Mouse (Mus musculus) kidney, postnatal 10 days (tissue): Measurements from ENCODE around the gene Abcb8.
"Not testable (repeated sequence)": the region's sequence is repeated elsewhere in the genome, so short reads cannot be mapped to it uniquely, and the experiment has no call there.

Experiments used
- DNase-seq: peaks from one replicate; pipeline ENCODE4 v3.0.0; 2021; ENCODE audit warnings: mixed read lengths

The Abcb8 gene

DNA sequence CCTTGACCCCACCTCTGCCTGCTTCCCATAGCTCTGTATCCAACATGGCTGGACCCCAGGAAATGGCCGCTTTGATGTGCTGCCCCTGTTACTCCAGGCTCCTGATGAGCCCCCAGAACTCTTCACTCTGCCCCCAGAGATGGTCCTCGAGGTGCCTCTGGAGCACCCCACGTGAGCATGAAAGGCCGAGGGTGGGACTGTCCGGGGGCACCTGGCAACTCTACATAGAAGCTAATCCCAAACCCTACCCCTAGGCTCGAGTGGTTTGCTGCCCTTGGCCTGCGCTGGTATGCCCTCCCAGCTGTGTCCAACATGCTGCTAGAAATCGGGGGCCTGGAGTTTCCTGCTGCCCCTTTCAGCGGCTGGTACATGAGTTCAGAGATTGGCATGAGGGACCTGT, 23.7 kb upstream of the Abcb8 start:
- no peak for DNase-seq

DNA sequence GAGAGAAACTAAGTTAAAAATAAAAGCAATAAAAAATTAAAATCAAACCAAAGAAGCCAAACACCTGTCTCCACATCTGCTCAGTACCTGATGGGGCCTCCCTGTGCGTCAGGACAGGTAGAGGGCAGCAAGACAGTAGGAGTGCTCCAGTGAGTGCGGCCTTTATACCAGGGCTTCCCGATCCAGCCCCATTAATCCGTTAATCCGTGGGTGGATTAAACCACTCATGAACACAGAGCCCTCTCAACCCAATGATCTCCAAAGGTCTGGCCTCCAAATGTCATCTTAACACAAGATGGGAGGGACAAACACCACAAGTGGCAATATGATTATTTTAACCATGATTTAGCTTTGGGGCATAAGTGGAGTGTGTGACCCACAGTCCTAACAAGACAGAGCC, 19.7 kb upstream of the Abcb8 start:
- DNase-seq, result no peak

DNA sequence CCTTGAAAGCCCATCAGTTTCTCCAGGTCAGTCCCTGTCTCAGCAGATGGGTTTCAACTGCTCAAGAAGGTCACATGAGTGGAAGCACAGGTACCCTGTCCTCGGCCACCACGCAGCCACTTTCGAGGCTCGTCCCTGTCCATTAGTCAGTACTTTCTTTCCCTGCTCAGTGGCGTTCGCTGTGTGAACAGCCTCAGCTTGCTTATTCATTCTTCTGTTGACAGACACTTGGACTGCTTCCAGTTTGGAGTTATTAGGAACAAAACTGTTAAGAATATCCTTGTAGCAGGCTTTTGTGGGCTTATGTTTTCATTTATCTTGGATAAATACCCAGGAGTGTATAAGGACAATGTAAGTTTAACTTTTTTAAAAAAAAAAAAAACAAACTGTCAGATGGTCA, 19.2 kb upstream of the Abcb8 start:
- no peak for DNase-seq

DNA sequence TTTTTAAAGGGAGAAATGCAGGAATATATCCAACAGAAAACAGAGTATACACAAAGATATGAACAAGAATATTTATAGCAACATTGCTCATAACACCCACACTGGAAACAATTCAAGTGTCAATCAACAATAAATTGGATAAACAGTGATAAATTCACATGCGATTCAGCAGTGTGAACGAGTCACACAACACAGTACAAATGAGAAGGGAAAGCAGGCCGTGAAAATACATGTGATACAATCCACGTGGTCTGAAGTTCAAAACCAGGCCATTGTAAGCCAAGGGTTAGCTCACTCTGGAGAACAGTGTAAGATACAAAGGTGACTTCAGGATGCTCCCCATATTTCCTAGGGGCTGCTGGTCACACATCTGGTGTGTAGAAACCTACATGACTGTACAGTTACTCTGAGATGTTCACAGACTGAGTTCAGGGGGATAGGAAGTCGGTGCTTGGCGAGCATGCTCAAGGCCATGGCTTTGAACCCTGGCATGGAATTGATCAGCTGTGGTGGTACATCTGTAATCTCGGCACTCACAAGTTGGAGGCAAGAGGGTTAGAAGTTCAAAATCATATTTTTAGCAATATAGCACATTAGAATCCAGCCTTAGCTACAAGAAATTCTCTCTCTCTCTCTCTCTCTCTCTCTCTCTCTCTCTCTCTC, 18.7 kb upstream of the Abcb8 start:
- no peak for DNase-seq

DNA sequence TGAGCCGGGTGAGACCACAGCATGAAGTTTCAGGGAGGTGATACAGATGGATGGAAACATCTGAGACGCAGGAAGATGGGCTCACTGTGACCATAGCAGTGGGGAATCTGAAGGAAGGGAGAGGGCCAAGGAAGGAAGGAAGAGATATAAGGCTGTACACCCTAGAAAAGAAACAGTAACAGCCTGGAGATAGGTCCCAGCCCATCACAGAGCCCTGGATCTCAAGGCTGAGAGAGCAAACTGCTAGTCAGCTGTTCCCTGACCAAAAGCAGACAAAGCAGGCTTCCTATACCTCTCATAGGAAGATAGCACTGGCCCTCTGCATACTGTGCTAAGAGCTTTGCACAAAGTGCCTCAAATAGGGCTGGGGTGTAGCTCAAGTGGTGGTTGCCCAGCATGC, 14.8 kb upstream of the Abcb8 start:
- DNase-seq, result no peak

DNA sequence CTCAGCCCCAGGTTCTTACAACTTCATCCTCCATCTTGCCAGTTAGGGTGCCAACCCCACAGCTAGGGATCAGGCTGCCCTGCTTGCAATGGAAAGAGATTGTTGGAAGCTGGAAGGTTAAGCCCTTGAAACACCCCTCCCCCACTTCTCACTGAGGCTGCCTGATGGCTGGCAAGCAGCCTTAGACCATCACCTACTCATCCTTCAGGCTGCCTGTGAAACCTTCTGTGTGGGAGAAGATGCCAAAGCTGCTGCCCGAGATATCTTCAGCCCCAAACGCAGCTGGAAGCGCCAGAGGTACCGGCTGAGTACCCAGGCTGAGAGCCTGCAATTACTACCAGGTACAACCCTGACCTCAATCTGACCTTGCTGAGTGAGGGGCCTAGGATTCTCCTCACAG, 14.0 kb upstream of the Abcb8 start:
- no peak for DNase-seq

DNA sequence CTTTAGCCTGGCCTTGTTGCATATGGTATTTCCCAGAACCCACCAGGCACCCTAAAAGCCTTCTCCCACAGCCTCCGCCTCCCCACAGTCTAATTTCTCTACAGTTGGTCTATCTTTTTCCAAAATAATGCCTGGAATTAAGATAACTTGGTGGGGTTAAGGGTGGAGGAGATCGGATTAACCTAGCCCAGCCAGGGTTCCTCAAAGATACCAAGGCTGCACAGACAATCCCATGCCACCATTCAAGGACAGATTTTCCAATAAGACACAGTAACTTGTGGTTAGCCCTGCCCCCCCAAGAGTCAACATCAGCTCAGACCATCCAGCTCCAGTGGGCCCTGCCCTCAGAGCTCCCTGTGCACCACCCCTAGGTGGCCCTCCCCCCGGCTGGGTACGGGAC, 13.0 kb upstream of the Abcb8 start:
- no peak for DNase-seq

DNA sequence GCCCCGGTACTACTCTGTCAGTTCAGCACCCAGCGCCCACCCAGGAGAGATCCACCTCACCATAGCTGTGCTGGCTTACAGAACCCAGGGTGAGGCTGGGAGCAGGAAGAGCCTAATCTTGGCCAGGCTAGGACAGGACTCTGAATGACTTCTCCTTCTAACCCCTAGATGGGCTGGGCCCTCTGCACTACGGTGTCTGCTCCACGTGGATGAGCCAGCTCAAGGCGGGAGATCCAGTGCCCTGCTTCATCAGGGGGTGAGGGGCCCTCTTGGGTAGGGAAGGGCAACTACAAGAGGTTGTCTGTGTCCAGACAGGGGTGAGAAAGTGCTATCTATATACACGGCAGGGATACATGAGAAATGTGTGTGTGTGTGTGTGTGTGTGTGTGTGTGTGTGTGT, 12.0 kb upstream of the Abcb8 start:
- DNase-seq, result no peak

DNA sequence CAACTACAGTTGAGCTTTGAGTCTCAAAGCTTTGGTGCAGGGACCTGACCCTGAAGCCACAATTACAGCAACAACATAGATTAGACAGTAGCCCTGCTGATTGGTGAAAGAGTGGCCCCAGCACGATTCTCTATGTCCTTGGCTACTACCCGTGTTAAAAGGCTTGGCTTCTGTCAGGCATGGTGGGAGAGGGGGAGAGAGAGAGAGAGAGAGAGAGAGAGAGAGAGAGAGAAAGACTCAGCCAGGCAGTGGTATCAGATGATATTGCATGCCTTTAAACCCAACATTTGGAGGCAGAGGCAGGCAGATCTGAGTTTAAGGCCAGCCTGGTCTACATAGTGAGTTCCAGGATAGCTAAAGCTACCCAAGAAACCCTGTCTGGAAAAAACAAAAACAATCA, 11.5 kb upstream of the Abcb8 start:
- DNase-seq, result no peak

DNA sequence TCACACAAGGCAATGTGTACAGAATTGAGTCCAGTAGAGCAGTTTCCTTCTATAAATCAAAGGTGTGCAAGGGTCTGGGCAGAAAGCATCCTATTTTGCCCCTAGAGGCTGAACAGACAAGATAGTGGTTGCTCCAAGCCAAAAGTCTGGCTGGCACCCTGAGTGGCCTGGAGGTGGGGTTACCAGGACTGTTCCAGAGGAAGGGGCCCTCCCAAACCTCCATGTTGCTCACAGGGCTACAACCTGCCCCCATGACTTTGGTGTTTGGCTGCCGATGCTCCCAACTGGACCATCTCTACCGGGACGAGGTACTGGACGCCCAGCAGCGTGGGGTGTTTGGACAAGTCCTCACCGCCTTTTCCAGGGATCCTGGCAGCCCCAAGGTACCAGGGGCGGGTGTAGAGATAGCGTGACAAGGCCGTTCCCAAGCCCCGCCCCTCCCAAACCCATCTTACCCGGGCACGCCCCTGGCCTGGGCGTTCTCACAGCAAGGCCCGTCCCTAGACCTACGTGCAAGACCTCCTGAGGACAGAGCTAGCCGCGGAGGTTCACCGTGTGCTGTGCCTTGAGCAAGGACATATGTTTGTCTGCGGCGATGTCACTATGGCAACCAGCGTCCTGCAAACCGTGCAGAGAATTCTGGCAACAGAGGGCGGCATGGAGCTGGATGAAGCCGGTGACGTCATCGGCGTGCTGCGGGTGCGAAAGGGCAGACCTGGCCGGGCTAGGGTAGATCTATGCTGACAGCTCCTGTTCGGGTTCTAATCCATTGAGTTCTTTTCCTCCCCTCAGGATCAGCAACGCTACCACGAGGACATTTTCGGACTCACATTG, 10.2 kb upstream of the Abcb8 start:
- peak; percentile 93 for DNase-seq

DNA sequence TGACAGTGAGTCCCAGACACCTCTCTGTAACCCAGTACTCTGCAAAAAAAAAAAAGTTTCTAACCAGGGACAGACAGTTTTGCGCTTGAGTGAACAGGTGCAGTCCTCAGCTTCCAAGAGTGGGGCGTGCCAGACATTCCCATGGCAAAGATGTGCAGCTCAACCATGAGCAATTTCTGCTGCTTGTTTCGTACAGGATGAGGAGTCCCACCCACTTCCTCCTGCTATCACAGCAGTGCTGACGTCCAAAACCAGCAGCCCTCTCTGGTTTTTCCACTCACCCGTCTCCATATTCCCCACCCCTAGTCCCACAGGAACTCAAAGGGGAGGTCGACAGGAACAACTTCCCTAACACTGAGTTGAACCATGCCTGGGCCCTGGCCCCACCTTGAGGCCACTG, 9.1 kb upstream of the Abcb8 start:
- peak; percentile 53 for DNase-seq

DNA sequence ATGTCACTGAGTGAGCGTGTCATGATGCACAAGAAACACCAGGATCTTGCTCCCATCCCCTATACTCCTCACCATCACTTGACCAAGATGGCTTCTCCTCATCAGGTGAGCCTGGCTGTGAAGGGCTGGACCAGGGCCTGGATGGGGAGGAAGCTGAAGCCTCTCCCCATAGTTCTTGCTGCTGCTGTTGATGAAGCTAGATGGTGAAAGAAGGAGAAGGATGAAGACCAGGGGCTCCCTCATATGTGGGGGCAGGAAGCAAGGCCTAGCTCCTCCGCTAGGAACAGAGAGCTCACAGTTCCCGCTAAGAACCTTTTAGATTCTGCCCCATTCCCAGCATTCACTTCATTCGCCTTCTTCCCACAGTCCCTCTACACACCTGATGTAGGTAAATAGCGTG, 8.1 kb upstream of the Abcb8 start:
- no peak for DNase-seq

DNA sequence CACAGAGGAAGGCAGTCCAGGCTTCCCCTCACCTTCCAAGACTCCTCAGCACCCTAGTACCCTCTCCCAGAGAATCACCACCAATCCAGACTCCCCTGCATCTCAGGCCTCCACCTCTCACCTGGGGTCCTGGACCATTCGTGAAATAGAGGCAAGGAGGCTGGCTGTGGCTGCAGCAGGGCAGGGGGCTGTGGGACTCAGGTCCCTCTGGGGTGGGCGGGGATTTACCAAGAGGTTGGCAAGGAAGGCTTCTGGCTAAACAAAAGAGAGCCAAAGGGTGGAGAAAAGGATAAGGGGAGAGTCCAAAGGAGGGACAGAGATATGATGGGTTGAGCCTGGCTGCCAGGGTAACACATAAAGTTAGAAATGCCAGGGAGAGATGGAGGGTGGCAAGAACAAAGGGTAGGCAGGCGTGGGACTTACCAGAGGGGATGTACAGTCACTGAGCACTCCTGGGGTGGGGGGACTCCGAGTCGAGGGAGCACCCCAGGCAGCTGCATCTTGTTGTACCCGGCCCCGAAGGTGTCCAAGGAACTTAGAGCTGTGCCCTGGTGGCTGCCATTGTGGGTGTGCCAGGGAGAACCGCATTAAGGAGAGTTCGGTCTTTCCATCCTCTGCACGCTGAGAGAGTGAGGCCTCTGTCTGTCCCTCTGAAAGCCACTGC, 7.4 kb upstream of the Abcb8 start:
- DNase-seq, result no peak

DNA sequence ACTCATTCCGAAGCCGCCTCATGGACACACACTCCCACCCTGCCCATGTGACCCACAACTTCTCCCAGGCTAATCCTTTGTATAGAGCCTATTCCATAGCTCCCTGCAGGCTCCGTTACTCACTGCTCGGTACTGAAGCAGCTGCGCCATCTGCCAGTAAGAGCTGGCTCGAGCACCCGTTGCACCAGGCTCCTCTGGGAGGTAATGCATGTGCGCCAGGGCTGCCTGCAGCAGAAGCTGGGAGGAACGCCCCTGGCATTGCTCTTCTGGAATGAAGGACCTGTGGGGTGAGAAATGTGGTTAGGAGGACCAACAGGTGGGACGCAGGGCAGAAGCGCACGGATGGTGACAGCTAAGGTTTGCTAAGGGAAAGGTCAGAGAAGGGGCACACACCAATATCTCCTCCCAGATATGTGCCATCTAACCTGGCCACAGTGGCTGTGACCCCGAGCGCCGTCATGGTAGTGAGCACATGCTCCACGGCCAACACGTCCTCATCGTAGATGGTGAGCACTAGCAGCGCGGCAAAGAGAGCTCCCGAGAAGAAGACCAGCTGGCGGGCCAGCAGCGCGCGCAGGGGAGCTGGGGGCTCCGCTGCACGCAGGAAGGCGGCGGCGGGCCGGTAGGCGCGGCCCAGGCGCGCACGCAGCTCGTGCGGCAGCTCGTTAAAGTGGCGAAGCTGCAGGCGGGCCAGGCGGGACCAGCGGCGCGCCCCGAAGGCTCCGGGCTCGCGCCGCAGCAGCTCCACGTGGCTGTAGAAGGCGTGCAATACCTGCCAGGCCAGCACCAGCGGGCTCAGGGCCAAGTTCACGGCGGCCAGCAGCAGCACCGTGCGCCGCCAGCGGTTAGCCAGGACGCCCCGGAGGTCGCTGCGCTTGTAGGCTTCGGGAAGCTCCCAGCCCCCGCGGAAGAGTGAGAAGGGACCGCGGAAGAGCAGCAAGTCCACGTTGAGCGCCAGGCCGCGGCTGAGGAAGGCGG, 5.9 kb upstream of the Abcb8 start:
- DNase-seq, result peak; percentile 82

DNA sequence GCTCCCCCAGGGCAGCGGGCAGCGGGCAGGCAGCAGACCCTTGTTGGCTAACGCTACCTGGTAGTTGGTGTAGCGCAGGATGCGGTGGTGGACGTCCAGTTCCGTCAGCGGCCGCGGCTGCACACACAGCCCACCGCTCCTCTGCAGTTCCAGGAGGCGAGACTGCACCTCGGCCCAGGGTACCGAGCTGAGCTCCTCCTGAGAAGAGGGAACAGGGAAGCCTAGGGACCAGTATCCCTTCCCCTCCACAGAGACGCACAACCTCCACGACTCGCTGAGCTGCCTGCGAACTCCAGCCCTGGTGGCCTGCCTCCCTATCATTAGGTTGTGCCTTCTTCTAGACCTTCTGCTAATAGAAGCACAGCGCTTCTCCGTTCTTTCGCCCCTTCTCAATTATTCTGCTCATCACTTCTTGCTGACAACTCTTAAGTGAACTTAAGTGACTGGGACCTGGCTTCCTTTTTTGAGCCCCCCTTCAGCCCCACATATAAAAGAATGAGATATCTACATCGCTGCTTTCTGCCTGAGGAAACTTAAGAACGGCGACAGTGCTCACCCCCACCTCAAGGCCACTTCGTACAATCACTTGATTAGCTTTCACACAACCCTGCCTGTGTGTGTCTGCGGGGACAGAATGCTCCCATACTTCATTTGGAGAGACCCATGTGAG, 5.1 kb upstream of the Abcb8 start:
- DNase-seq, result no peak

DNA sequence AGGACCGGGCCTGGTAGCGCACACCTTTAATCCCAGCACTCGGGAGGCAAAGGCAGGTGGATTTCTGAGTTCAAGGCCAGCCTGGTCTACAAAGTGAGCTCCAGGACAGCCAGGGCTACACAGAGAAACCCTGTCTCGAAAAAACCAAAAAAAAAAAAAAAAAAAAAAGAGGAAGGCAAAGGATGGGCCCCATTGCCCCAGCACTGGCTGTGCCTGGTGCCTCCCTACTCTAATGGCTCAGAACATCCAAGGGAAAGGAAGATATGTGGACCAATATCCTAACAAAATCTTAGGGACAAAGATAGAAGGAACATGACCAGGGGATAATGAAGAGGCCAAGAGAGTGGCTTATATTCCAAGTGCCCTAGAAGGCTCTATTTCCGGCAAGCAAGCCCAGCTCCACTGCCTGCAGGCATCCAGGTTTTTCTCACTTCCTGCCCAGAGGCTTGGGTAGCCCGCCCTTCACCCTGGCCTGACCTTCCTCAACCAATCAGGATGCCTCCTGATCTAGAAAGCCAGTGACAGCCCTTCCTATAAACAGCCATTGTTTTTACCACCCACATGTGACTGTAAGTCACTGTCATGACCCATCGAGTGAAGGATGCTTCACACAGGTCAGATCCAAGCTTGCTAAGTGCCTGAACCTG, 4.3 kb upstream of the Abcb8 start:
- peak; percentile 54 for DNase-seq

DNA sequence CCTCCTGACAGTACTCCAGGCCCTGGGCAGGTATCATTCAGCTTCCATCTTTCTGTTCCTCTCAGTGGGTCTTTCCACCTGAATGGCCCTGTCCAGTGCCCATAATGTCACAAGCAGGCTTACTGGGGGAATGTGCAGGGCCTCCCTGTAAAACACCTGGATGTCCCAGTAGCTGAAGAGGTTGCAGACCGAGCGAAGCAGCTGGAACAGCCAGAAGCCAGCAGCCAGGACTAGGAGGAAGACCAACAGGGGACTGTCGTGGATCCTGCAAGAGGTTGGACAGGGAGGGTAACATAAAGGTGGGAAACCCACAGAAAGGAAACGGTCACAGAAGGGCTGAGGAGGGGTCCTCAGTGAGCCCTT, 3.8 kb upstream of the Abcb8 start:
- DNase-seq, result no peak

DNA sequence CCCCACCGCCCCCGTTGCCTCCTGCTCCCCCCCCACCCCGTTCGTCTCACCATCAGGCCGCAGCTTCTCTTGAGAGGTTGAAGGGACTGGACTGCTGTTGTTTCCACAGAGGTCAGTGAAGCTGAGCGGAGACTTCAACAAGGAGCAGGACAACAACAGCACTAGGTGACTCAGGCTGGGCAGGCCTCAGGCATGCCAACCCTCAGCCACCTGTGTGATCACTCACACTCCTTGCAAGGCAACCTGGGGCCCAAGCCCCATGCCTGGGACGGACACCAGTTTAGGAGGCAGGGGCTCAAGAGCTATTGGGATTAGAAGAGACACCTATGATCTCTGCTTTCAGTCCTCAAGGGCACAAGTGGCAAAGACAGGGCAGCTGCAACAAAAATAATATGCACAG, 1.6 kb upstream of the Abcb8 start, which contains the start of gene Atg9b:
TSS of gene Atg9b (minus strand) at position 280 of the 400 bp plus-strand sequence.
- DNase-seq, result no peak

DNA sequence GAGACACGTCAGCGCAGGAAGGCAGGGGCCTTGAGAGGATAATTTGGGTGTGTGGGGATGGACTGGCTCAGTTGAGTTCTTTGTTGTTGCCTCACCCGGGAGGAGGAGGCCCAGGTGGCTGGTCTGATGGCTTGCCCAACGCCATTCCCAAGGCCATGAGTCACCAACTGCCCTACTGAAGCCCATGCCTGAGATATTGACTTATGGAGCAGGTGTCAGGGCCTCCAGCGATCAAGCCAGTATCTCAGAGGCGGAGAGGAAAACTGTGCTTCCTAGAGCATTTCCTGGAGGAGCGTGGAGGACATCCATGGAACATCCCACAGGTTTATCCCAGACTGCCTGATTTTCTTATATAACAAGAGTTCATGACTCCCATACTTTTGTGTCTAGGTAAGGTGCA, 739 bp upstream of the Abcb8 start:
- no peak for DNase-seq

DNA sequence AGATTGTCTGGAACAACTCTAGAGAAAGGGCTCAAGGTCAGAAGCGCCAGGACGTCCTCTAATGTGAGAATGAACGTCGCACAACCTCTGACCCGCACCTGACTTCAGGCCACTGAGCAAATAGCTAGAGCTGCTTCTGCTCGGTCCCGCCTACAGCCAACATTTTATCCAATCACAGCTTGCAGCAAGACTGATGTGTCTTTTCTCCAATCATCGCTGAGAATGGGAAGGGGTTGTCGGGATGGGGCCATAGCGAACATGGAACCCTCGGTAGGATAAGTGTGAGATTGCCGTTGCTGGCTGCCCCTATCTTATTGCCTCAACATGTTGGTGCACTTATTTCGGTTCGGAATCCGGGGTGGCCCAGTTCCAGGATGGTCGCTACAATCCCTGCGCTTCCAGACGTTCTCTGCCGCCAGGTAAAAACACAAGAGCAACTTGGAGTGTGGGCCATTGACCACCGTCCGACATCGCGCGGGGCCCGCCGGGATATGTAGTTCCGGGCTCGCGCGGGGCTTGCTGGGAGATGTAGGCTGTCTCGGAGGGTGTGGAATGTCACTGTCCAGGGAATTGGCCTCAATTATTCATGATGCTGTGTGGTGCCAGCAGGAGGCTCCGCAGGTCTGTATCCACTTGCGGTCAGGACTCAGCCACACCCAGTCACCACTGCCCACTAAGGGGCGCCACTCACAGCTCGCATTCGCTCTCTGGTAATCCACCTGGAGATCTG, 867 bp downstream of the Abcb8 start:
- peak; percentile 96 for DNase-seq

DNA sequence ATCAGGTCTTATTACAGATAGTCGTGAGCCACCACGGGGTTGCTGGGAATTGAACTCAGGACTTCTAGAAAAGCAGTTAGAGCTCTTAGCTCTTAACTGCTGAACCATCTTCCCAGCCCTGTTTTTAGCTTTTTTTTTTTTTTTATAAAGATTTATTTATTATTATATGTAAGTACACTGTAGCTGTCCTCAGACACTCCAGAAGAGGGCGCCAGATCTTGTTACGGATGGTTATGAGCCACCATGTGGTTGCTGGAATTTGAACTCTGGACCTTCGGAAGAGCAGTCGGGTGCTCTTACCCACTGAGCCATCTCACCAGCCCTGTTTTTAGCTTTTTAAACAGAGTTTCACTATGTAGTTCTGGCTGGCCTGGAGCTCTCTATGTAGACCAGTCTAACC, 2.8 kb downstream of the Abcb8 start:
- not testable (repeated sequence) for DNase-seq
